Mouse (Mus musculus) heart, embryonic 12.5 days (tissue): ENCODE data around the gene Fam183b. TPM values are rescaled to one million over a fixed set of nuclear protein-coding genes. Genes with fewer than 3 reads are reported as not detected.
"Not testable (repeated sequence)": the region's sequence is repeated elsewhere in the genome, so short reads cannot be mapped to it uniquely, and the experiment has no call there.

ENCODE experiments used
- ATAC-seq: fragments of 200-750 bp; cut with Nextera tagmentation; 2 replicates; pipeline ENCODE4 v1.8.0; 2017; ENCODE audit warnings: moderate TSS enrichment, moderate library complexity; ENCODE audit not compliant: insufficient number of reproducible peaks, low FRiP score
- H3K27ac ChIP-seq: fragments of 300-500 bp; sonication (generic); 2 replicates; pipeline ENCODE4 v1.5.1; 2016; ENCODE audit warnings: mild to moderate bottlenecking, moderate library complexity; ENCODE audit not compliant: poor library complexity, severe bottlenecking
- H3K27me3 ChIP-seq: fragments of 300-500 bp; sonication (generic); replicated peaks from 2 replicates; pipeline ENCODE4 v1.6.1; 2016; ENCODE audit warnings: mild to moderate bottlenecking, moderate library complexity
- H3K36me3 ChIP-seq: fragments of 300-500 bp; sonication (generic); 2 replicates; pipeline ENCODE4 v1.6.1; 2016; ENCODE audit warnings: mild to moderate bottlenecking, moderate library complexity
- H3K4me1 ChIP-seq: fragments of 300-500 bp; sonication (generic); replicated peaks from 2 replicates; pipeline ENCODE4 v1.6.1; 2016; ENCODE audit warnings: mild to moderate bottlenecking
- H3K4me2 ChIP-seq: fragments of 300-500 bp; sonication (generic); 2 replicates; pipeline ENCODE4 v1.6.1; 2016; ENCODE audit warnings: mild to moderate bottlenecking, moderate library complexity
- H3K4me3 ChIP-seq: fragments of 300-500 bp; sonication (generic); 2 replicates; pipeline ENCODE4 v1.5.1; 2016; ENCODE audit warnings: mild to moderate bottlenecking
- H3K9ac ChIP-seq: fragments of 300-500 bp; sonication (generic); 2 replicates; pipeline ENCODE4 v1.6.1; 2016; ENCODE audit warnings: mild to moderate bottlenecking, moderate library complexity
- H3K9me3 ChIP-seq: fragments of 300-500 bp; sonication (generic); replicated peaks from 2 replicates; pipeline ENCODE4 v1.6.1; 2016; ENCODE audit warnings: mild to moderate bottlenecking, moderate library complexity
- whole genome bisulfite sequencing: fragments of 180-500 bp; shearing (Covaris S2); methylation state at CpG from one replicate; pipeline ENCODE4 v1.1.7; 2016; 5-methylcytosine and 5-hydroxymethylcytosine counted together
- polyA plus RNA-seq: library from polyadenylated mRNA; unstranded; fragments of >200 nt; fragmentation: Nextera tagmentation; extraction: Ambion mirVana; gene quantifications from 2 replicates; pipeline ENCODE4 v1.2.1, GENCODE M21; 2016

Fam183b gene
- polyA plus RNA-seq, 1 experiment from 2014 or later = 0.65 TPM

GRCm38 (mm10) chr11:58772888-58773287 lies 28.9 kb downstream of the Fam183b start, which contains the start of gene Olfr315:
TSS of gene Olfr315 (plus strand) at chr11:58773188.
- H3K36me3 ChIP-seq = no peaks in the 10 kb centered on the region
- H3K9ac ChIP-seq = no peak within 1 kb of the TSS
- ATAC-seq = no peak
- H3K4me2 ChIP-seq = no peak within 1 kb of the TSS
- H3K4me1 ChIP-seq = no peaks in the 10 kb centered on the region
- H3K9me3 ChIP-seq = no peaks in the 10 kb centered on the region
- no peak within 1 kb of the TSS for H3K4me3 ChIP-seq
- H3K27ac ChIP-seq = no peak within 1 kb of the TSS
- H3K27me3 ChIP-seq = no peaks in the 10 kb centered on the region

- Histone ChIP-seq H3K27ac (no peak within 1 kb of the TSS), H3K9me3 (0 out of 2 replicates have a peak, but pooled peaks cover 2% of the 10 kb centered on the region), H3K4me2 (no peak within 1 kb of the TSS), H3K4me3 (no peak within 1 kb of the TSS), H3K4me1 (no peaks in the 10 kb centered on the region), H3K36me3 (no peaks in the 10 kb centered on the region), H3K27me3 (no peaks in the 10 kb centered on the region), H3K9ac (no peak within 1 kb of the TSS)
- no peak for ATAC-seq
- WGBS = 83% methylated on average over 2 of the region's 2 CpGs
These were observed 49.3 kb downstream of the Fam183b start, which contains the start of gene Olfr316 for GRCm38 (mm10) chr11:58752434-58752833. TSS of gene Olfr316 (plus strand) at chr11:58752734.

GRCm38 (mm10) chr11:58751096-58751495 lies 50.7 kb downstream of the Fam183b start:
- not testable (repeated sequence) for ATAC-seq

More at GRCm38 (mm10) chr11:58751096-58751495, 50.7 kb downstream of the Fam183b start:
- H3K9me3 ChIP-seq, H3K27ac ChIP-seq, H3K4me3 ChIP-seq, H3K4me2 ChIP-seq, H3K4me1 ChIP-seq, H3K27me3 ChIP-seq, H3K9ac ChIP-seq, H3K36me3 ChIP-seq: not testable (repeated sequence)
- WGBS = 71% methylated on average over 18 of the region's 18 CpGs

Other genes with a start within 250 kb of the Fam183b start
- gene Olfr328, start 246.3 kb downstream of the Fam183b start, polyA plus RNA-seq = not detected in 2 replicates
- not detected in 2 replicates for gene Olfr224, start 231.4 kb downstream of the Fam183b start, polyA plus RNA-seq
- gene Olfr325, start 224.2 kb downstream of the Fam183b start, polyA plus RNA-seq = not detected in 2 replicates
- gene Olfr324, start 206.8 kb downstream of the Fam183b start, polyA plus RNA-seq = not detected in 2 replicates
- not detected in 2 replicates for gene 2210407C18Rik, start 185.9 kb downstream of the Fam183b start, polyA plus RNA-seq
- not detected in 2 replicates for gene Olfr323, start 171.5 kb downstream of the Fam183b start, polyA plus RNA-seq
- 1.5 and 2.0 TPM in 2 replicates for gene Trim58, start 161.5 kb downstream of the Fam183b start, polyA plus RNA-seq
- not detected in 2 replicates for gene Olfr322, start 143.2 kb downstream of the Fam183b start, polyA plus RNA-seq
- not detected in 2 replicates for gene Olfr320, start 120.9 kb downstream of the Fam183b start, polyA plus RNA-seq
- gene Olfr319, start 102.8 kb downstream of the Fam183b start, polyA plus RNA-seq = not detected in 2 replicates
- gene Olfr318, start 77.9 kb downstream of the Fam183b start, polyA plus RNA-seq = not detected in 2 replicates
- gene Olfr317, start 62.7 kb downstream of the Fam183b start, polyA plus RNA-seq = not detected in 2 replicates
- gene Olfr316, start 49.2 kb downstream of the Fam183b start, polyA plus RNA-seq = not detected in 2 replicates
- not detected in 2 replicates for gene Olfr315, start 28.8 kb downstream of the Fam183b start, polyA plus RNA-seq
- gene Olfr314, start 19.0 kb downstream of the Fam183b start, polyA plus RNA-seq = 0.10 TPM in 1 of 2 replicates, not detected in the other
- 0.18 TPM in 1 of 2 replicates, not detected in the other for gene Olfr313, start 13.0 kb upstream of the Fam183b start, polyA plus RNA-seq
- gene Olfr312, start 27.3 kb upstream of the Fam183b start, polyA plus RNA-seq = 0.10 and 0.12 TPM in 2 replicates
- gene Olfr311, start 37.3 kb upstream of the Fam183b start, polyA plus RNA-seq = not detected in 2 replicates
- gene Gm12258, start 45.2 kb upstream of the Fam183b start, polyA plus RNA-seq = 4.6 and 5.4 TPM in 2 replicates
- 3.6 and 4.8 TPM in 2 replicates for gene 2810021J22Rik, start 65.3 kb upstream of the Fam183b start, polyA plus RNA-seq
- gene Zfp39, start 102.3 kb upstream of the Fam183b start, polyA plus RNA-seq = 4.4 and 5.1 TPM in 2 replicates
- gene Btnl10, start 115.9 kb upstream of the Fam183b start, polyA plus RNA-seq = 0.11 and 0.13 TPM in 2 replicates
- gene Rnf187, start 137.0 kb upstream of the Fam183b start, polyA plus RNA-seq = 208 and 213 TPM in 2 replicates
- 8.5 and 11.6 TPM in 2 replicates for gene Hist3h2ba, start 147.0 kb upstream of the Fam183b start, polyA plus RNA-seq
- 26.5 and 28.4 TPM in 2 replicates for gene Hist3h2a, start 152.7 kb upstream of the Fam183b start, polyA plus RNA-seq
- 1.1 and 1.5 TPM in 2 replicates for gene Trim17, start 152.7 kb upstream of the Fam183b start, polyA plus RNA-seq
- 27.6 and 30.8 TPM in 2 replicates for gene Trim11, start 176.1 kb upstream of the Fam183b start, polyA plus RNA-seq